ENCODE assay signal across 8 mouse cellular contexts in genomic region chr10:120707771-120708750, GRCm38 (mm10).
DNase-seq lines count a peak whose midpoint lies in the region; ATAC-seq lines count a peak whose summit lies in the region.

No protein-coding gene starts in this region.

- no peaks in the 10 kb centered on the region; the same call in 1 of the 2 replicates for H3K4me1 ChIP-seq in liver, embryonic 16.5 days (ENCODE audit: control insufficient read depth, low read depth, low read length)
- H3K4me1 ChIP-seq in stomach, embryonic 14.5 days (ENCODE audit: control insufficient read depth, insufficient read depth, low read length) = peaks cover 35% of the 10 kb centered on the region

- no peak overlapping the region for H3K9ac ChIP-seq in liver, embryonic 16.5 days (ENCODE audit: low read depth, low read length)
- H3K9ac ChIP-seq in stomach, embryonic 14.5 days (replicated peaks; ENCODE audit: low read depth, low read length) = no peak overlapping the region; the same call in 1 of the 2 replicates

- ATAC-seq in CD4-positive, CD25-positive, alpha-beta regulatory T cell, adult 4 months = no peak
- ATAC-seq in liver, embryonic 16.5 days (ENCODE audit: low read depth) = peak; percentile 51
- peak; percentile 66; the same call in 1 of the 2 replicates for ATAC-seq in stomach, embryonic 14.5 days (ENCODE audit: insufficient number of reproducible peaks, insufficient read depth, low FRiP score, low read depth)

- no peak overlapping the region for H3K4me3 ChIP-seq in liver, embryonic 16.5 days (ENCODE audit: low read depth, low read length)
- no peak overlapping the region for H3K4me3 ChIP-seq in stomach, embryonic 14.5 days (ENCODE audit: low read depth, low read length)

- 25% methylated on average over 20 of the region's 20 CpGs for WGBS in liver, embryonic 16.5 days (ENCODE audit: insufficient replicate concordance)
- WGBS in stomach, embryonic 14.5 days = 28% methylated on average over 20 of the region's 20 CpGs

- H3K27me3 ChIP-seq in liver, embryonic 16.5 days (ENCODE audit: control insufficient read depth, insufficient read depth, low read depth, low read length) = no peaks in the 10 kb centered on the region
- no peaks in the 10 kb centered on the region for H3K27me3 ChIP-seq in stomach, embryonic 14.5 days (ENCODE audit: control insufficient read depth, insufficient read depth, low read length)

- peak overlapping the region; percentile 25; the same call in 1 of the 2 replicates for H3K4me2 ChIP-seq in liver, embryonic 16.5 days (ENCODE audit: low read depth, low read length)
- H3K4me2 ChIP-seq in stomach, embryonic 14.5 days (replicated peaks; ENCODE audit: low read depth, low read length) = peak overlapping the region; percentile 17

- intact Hi-C loops in heart, postnatal 10 days (cut with DNase I) = no loop called here

- no peak overlapping the region for H3K27ac ChIP-seq in liver, embryonic 16.5 days (ENCODE audit: low read length)
- peak overlapping the region; percentile 30; the same call in 1 of the 2 replicates for H3K27ac ChIP-seq in stomach, embryonic 14.5 days (ENCODE audit: low read length)

- H3K36me3 ChIP-seq in liver, embryonic 16.5 days (ENCODE audit: control insufficient read depth, insufficient read depth) = no peaks in the 10 kb centered on the region
- H3K36me3 ChIP-seq in stomach, embryonic 14.5 days (ENCODE audit: control insufficient read depth, insufficient read depth, low read length) = no peaks in the 10 kb centered on the region

- H3K9me3 ChIP-seq in liver, embryonic 16.5 days (replicated peaks; ENCODE audit: control insufficient read depth, low read length) = no peaks in the 10 kb centered on the region
- H3K9me3 ChIP-seq in stomach, embryonic 14.5 days (ENCODE audit: control insufficient read depth, low read depth, low read length) = 0 out of 2 replicates have a peak, but pooled peaks cover 4% of the 10 kb centered on the region

- DNase-seq in CD4-positive, CD25-positive, alpha-beta regulatory T cell, adult 2 months (ENCODE audit: low read depth, low spot score) = peak; percentile 13
- peak; percentile 55 for DNase-seq in 416B (ENCODE audit: low read depth)
- peak; percentile 10 to 39 for DNase-seq in heart, postnatal 10 days
- no peak for DNase-seq in cerebellum, postnatal 36 days
- no peak for DNase-seq in adrenal gland, postnatal 10 days

Comparison
In these comparisons a context has a peak if more than half of its experiments do, and no peak if none do; other contexts are left out.
1. DNase-seq: peak in CD4-positive, CD25-positive, alpha-beta regulatory T cell, adult 2 months (single experiment), 416B (single experiment) and heart, postnatal 10 days (2 of 2); none in cerebellum, postnatal 36 days (0 of 2) and adrenal gland, postnatal 10 days (single experiment).